Mouse (Mus musculus): ENCODE results near the gene Lgals3bp.

DNA sequence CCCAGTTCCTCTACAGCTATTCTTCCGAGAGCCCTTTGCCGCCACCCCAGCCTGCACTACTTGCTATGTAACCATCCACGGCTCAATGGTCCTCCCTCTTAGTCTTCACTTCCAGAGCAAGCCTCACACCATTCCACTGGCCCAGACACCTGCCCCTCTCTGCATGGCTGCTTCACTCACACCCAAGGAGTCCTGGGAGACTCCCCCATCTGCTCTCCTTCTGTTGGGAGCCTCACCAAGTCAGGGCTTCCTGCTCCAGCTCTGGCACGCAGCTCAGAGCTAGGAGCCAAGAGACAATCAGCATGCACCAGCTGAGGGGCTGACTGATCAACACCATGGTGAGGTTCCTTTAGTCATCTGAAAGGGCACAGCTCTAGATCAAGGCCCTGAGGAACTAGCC is 11.2 kb upstream of the Lgals3bp start:
- TF ChIP-seq POLR2A (IDR thresholded peaks at IDR 0.05; ENCODE audit: borderline replicate concordance, extremely low read depth, insufficient read depth, insufficient read length, poor library complexity, severe bottlenecking) = no peak
- TF ChIP-seq CTCF (IDR thresholded peaks at IDR 0.05; ENCODE audit: borderline replicate concordance, extremely low read depth, insufficient read depth, insufficient read length) = no peak

Measured in brain, embryonic 14.5 days (tissue).